Mouse (Mus musculus) adipose tissue, adult 10 weeks (tissue): ENCODE measurements around the gene Olfr1450. TPM values are rescaled to one million over a fixed set of nuclear protein-coding genes. Genes with fewer than 3 reads are reported as not detected.

Source experiments
- polyA plus RNA-seq: library from polyadenylated mRNA; stranded (reverse); fragments of 350-450 nt; fragmentation: Illumina TruSeq; extraction: RNeasy Lipid Tissue Mini Kit (QIAGEN cat#74804); gene quantifications from one replicate; pipeline ENCODE4 v1.2.3, GENCODE M21; 2014; ENCODE audit warnings: low read depth, low replicate concordance

Olfr1450 gene
- not detected for polyA plus RNA-seq

DNA sequence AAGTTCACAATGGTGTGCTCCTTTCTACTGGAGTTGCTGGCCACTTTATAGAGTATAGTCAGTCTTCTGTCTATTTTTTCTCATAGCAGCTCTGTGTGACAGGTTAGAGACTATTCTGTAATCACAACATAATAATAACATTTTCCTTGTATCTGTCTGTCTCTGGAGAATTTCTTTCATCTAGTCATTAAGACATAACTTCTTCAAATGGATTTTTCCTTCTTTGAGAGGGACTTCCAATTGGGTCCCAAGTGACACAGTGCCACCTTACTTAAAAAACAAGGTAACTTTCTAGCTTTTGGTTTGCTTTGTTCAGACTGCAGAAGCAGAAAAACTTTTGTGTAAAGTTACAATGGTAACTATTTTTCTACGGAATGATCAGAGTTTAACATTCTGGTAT lies at the start of gene Olfr1450:
Olfr1450 (plus strand) TSS at position 301 of the 400 bp plus-strand sequence.

DNA sequence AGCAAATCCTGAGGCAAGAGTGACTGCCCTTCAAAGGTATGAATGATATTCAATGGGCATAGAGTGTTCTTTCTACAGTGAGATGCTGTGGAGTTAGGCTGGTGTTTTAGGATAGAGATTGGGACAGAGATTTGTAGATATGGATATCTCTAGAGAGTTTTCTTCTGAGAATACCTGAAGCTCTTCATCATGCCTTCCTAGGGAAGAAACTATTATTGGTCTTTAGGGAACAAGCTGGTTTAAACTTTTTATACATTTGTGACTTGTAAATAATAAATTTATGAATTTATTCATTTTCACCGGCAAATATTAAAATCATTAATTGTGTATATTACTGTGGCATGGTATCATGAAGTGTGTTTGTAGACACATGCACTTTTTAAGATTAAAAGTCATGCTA lies 46.4 kb upstream of the Olfr1450 start, which contains the start of gene Olfr1447:
Olfr1447 (minus strand) TSS at position 101 of the 400 bp plus-strand sequence.

DNA sequence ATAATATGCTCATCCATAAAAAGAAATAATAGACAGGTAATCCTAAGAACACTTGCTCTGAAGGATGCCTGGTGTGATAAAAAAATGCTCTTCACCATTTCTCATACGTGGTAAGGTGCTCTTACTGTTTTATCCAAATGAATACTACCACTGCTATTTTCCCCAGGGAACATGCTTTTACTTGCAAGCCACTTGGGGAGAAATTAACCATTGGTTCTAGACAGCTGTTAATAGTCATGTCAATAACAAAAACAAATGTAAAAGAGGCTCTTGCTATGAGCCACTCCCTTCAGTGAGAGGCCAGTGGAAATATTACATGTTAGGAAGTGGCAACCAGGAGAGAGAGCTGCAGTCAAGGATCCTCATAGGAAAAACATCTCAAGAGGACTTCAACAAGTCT lies 25.7 kb upstream of the Olfr1450 start, which contains the start of gene Olfr1448:
Olfr1448 (minus strand) TSS at position 101 of the 400 bp plus-strand sequence.

DNA sequence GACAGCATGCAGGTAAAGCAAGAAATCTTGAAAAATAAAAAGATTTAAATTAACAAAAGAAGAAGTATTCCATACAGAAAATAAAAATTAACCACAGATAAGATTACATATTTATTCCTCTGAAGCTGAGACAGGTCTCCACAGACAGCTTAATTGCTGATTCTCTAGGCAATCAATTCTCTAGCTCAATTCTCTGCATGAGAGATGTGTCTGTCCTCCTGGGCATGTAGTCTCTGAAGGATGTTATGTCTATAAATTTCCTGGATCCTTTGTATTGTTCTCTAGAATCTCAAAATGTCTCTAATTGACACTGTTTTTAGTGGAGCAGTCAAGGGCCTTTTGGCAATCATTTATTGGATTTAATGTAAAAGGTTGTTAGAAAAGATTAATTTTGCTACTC lies 19.5 kb upstream of the Olfr1450 start, which contains the start of gene Olfr1449:
Olfr1449 (plus strand) TSS at position 301 of the 400 bp plus-strand sequence.

DNA sequence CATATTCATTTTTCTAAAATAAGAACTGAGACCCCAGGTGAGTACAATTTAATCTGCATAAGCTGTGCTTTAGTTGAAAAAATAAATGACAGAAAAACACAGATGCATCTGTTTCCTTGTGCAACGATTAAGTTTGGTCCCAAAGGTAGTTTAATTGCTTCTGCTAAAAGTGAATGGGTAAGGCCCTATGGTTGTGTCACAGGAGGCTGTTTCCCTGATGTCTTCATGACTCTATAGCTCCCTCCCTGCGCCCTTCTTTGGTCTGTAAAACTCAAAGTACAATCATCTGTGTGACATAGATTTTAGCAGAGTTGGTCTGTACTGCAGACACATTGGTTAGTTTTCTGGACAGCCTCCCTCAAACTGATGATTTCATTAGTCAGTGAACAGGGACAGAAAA lies 44.7 kb downstream of the Olfr1450 start, which contains the start of gene Olfr1451:
Olfr1451 (plus strand) TSS at position 301 of the 400 bp plus-strand sequence.

Other genes with a start within 250 kb of the Olfr1450 start
- gene Cntf, start 184.6 kb upstream of the Olfr1450 start, polyA plus RNA-seq, result 1.4 TPM
- gene Zfp91, start 154.1 kb upstream of the Olfr1450 start, polyA plus RNA-seq, result 54.3 TPM
- 7.7 TPM for gene Lpxn, start 154.1 kb upstream of the Olfr1450 start, polyA plus RNA-seq
- not detected for gene Gm5244, start 103.6 kb upstream of the Olfr1450 start, polyA plus RNA-seq
- gene Olfr1444, start 93.0 kb upstream of the Olfr1450 start, polyA plus RNA-seq, result not detected
- gene Olfr1445, start 66.4 kb upstream of the Olfr1450 start, polyA plus RNA-seq, result not detected
- not detected for gene Olfr1446, start 56.7 kb upstream of the Olfr1450 start, polyA plus RNA-seq
- not detected for gene Olfr1447, start 46.5 kb upstream of the Olfr1450 start, polyA plus RNA-seq
- gene Olfr1448, start 25.8 kb upstream of the Olfr1450 start, polyA plus RNA-seq, result not detected
- not detected for gene Olfr1449, start 19.4 kb upstream of the Olfr1450 start, polyA plus RNA-seq
- not detected for gene Olfr1451, start 44.8 kb downstream of the Olfr1450 start, polyA plus RNA-seq
- gene Olfr1453, start 78.1 kb downstream of the Olfr1450 start, polyA plus RNA-seq, result not detected
- not detected for gene Olfr1454, start 110.4 kb downstream of the Olfr1450 start, polyA plus RNA-seq
- not detected for gene Olfr1457, start 147.6 kb downstream of the Olfr1450 start, polyA plus RNA-seq
- gene Olfr1458, start 156.5 kb downstream of the Olfr1450 start, polyA plus RNA-seq, result not detected
- gene Olfr1459, start 199.3 kb downstream of the Olfr1450 start, polyA plus RNA-seq, result not detected
- not detected for gene Olfr1461, start 212.7 kb downstream of the Olfr1450 start, polyA plus RNA-seq
- gene Olfr1462, start 235.5 kb downstream of the Olfr1450 start, polyA plus RNA-seq, result not detected